Mouse (Mus musculus): ENCODE data around the gene Ndufaf2.

Gene Ndufaf2

GRCm38 (mm10) chr13:108092290-108092689 lies 66.1 kb downstream of the Ndufaf2 start:
- DNase-seq (ENCODE audit: low read depth in 2 of 2, low spot score in 2 of 2): no peak

- no peak for DNase-seq (ENCODE audit: low read depth in 2 of 2, low spot score in 2 of 2)
Measured at GRCm38 (mm10) chr13:108086724-108087123, 71.7 kb downstream of the Ndufaf2 start.

- DNase-seq (ENCODE audit: low read depth in 2 of 2, low spot score in 2 of 2): no peak
Measured at GRCm38 (mm10) chr13:108086036-108086435, 72.4 kb downstream of the Ndufaf2 start.

GRCm38 (mm10) chr13:108084086-108084485 lies 74.3 kb downstream of the Ndufaf2 start:
- DNase-seq (ENCODE audit: low read depth in 2 of 2, low spot score in 2 of 2): no peak

GRCm38 (mm10) chr13:108077901-108078300 lies 80.5 kb downstream of the Ndufaf2 start:
- no peak for DNase-seq (ENCODE audit: low read depth in 2 of 2, low spot score in 2 of 2)

- no peak for DNase-seq (ENCODE audit: low read depth in 2 of 2, low spot score in 2 of 2)
Measured at GRCm38 (mm10) chr13:108077476-108077875, 80.9 kb downstream of the Ndufaf2 start.

GRCm38 (mm10) chr13:108070171-108070570 lies 88.3 kb downstream of the Ndufaf2 start:
- DNase-seq (ENCODE audit: low read depth in 2 of 2, low spot score in 2 of 2): no peak

DNA sequence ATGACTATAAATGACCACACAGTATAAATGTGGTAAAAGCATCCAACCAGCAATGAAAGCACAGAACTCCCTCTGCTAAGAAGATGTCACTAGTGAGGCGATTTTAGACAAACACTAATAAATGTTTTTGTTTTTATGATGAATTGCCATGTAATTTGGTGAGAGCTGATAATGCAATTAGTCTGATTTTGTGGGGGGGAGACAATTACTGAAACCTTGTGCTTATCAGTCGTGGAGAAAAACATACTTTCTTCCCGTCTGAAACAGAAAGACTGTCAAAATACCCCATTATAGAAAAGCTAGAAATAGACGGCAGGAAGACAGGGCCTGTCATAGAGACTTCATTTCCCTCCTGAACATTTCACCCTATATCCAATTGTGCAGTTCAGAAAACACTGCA lies 89.3 kb downstream of the Ndufaf2 start:
- DNase-seq (ENCODE audit: low read depth in 2 of 2, low spot score in 2 of 2): no peak

GRCm38 (mm10) chr13:108066021-108066420 lies 92.4 kb downstream of the Ndufaf2 start:
- DNase-seq (ENCODE audit: low read depth in 2 of 2, low spot score in 2 of 2): no peak

DNA sequence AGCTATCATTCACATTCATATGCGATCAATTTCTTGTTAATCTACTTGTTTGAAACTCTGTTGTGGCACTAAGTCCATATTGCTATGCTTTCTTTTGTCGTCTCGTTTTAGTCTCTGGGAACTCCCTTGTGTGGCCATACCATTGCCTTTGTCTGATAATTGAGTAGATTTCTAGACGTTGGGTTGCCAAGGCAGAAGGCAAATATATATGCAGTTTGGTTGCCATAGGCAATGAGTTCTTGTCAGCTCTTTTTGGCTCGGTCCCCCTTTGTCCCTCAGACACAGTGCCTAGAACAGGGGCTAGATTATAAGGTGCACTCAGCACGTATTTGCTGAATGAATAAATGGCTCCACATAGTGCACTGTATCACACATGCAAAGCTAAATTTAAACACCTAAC lies 94.1 kb downstream of the Ndufaf2 start:
- DNase-seq (ENCODE audit: low read depth in 2 of 2, low spot score in 2 of 2): no peak

DNA sequence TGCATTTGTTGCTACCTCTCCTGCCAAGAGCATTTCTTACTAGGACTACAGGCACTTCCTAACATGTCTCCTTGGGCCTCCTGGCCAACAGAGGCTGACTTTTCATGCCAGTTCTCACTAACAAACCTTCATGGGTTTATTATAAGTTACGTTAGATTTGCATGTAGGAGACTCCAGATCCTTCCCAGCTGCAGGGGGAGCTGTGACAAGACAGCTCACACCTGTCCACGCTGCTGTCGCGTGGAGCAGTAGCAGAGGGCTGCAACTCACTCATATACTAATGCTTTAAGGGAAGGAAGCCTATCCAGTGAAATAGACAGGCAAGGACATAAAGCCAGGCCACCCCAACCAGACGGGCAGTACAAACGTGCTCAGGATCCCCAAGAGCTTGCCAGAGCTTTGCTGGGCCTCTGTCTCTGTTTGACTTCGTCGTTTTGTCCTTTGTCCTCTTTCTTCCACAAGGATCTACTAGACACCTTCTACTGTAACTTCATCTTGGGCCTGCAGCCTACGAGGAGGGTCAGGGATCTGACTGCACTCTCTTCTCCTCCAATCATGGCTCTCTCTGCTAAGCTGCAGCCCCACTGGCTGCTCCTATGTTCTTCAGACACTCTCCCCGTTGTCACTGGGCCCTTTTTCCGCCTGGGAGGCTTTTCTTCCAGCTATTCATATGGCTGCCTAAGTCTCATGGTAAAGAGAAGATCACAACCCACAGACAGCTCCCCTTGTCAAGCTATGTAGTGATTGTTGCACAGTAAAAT lies 94.9 kb downstream of the Ndufaf2 start:
- no peak for DNase-seq (ENCODE audit: low read depth in 2 of 2, low spot score in 2 of 2)

DNA sequence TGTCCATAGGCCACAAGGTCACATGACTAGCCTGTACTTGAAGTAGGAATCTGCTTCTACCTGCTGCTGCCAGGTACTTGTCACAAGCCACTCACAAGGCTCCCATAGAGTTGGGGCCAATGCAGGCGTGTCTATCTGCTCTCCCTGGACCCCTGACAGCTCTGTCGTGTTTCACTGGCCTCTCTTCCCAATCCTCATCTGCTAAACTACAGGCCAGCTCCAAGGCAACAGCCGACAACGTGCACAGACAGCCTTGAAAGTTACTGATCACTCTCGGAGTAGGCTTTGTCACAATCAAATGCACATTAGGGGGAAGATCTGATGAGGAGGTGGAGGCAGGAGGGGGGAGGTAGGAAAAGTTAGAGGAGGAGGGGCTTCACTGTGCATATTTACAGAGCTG lies 95.5 kb downstream of the Ndufaf2 start:
- no peak for DNase-seq (ENCODE audit: low read depth in 2 of 2, low spot score in 2 of 2)

- DNase-seq (ENCODE audit: low read depth in 2 of 2, low spot score in 2 of 2): no peak
Measured at GRCm38 (mm10) chr13:108060936-108061578, 97.4 kb downstream of the Ndufaf2 start.

DNA sequence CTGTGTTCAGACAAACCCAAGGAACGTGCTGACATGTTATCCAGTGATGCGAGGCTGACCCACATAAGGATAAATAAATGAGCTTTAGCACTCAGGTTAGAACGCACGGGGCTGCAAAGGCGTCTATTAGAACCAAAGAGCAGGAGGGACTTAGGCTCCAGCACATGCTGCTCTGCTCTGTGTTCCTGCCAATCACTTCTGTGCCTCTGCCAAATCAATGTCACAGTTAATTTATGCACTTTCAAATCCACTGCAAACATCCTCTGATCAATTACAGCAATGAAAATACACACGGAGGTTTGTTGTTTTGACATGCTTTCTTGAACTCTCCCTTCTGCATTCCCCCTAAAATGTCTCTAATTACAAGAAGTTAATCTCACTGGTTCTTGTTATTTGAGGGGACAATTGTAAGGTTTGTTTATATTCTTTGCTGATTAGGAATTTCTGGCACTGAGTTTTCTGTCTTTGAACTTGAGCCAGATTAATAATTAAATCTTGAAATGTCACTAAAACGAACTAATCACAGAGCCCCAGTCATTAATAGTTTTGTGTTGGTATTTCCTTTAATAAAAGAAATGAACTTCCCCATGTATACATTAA lies 98.0 kb downstream of the Ndufaf2 start:
- DNase-seq (ENCODE audit: low read depth in 2 of 2, low spot score in 2 of 2): no peak

- no peak for DNase-seq (ENCODE audit: low read depth in 2 of 2, low spot score in 2 of 2)
Measured at GRCm38 (mm10) chr13:108056896-108057295, 101.5 kb downstream of the Ndufaf2 start.

GRCm38 (mm10) chr13:108047364-108047763 lies 111.1 kb downstream of the Ndufaf2 start:
- DNase-seq (ENCODE audit: low read depth in 2 of 2, low spot score in 2 of 2): no peak

DNA sequence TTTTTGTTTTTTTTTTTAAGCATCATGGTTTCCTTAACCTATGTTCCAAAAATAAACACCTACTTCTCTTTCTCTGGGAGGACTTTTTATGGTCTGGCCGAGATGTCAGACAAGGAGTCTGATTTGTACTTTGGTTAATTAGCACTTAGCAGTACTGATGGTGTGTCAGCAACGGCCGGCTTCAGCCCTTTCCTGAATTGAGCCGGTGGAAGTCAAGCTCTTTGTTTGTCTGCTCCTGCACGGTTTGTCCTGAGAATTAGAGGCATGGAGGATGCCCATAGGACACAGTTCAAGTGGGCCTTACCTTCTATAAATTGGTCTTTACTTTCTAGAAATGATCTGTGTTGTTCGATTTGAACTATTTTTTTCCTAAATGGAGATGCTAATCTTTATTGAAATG lies 111.5 kb downstream of the Ndufaf2 start:
- no peak for DNase-seq (ENCODE audit: low read depth in 2 of 2, low spot score in 2 of 2)

DNA sequence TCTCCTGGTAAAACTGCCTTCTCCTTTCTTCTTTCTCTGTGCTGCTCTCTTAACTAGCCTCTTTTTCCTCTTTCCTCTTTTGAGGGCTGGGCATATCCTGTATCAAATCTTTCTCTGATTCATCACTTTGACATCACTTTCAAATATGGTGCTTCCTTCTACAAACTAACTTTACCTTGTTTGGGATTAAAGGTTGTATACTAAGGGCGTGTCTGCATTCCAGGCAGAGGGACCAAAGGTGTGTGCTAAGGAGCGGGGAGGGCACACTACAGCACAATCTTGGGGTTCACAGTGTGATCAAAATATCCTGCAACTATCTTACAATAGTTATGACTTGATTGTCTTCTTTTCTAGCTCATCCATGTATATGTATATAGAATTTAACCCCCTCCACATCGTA lies 112.4 kb downstream of the Ndufaf2 start:
- no peak for DNase-seq (ENCODE audit: low read depth in 2 of 2, low spot score in 2 of 2)

DNA sequence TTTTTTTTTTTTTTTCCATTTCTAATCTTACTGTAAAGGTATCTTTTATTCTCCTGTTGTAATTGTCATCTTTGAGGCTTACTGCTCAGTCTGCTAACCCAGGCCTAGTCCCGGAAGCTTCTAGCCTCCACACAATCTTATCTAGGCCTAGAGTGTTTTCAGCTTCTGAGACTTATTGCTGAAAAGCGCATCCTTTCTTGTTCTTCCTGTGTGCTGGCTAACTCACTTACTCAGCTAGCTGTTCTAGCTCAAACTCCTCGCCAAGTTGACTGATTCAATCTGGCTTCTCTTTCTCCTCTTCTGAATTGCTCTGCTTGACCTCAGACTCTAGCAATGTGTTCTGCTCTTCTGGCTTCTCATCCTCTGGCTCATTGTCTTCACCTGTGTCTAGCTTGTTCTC lies 112.8 kb downstream of the Ndufaf2 start:
- DNase-seq (ENCODE audit: low read depth in 2 of 2, low spot score in 2 of 2): peak in 1 of 2 experiments; percentile 3

- peak; percentile 76 to 77 for DNase-seq (ENCODE audit: low read depth in 2 of 2, low spot score in 2 of 2)
Measured at GRCm38 (mm10) chr13:108044222-108044941, 114.0 kb downstream of the Ndufaf2 start, which contains the start of gene Smim15. Smim15 (plus strand) TSS chr13:108044446.

- DNase-seq (ENCODE audit: low read depth in 2 of 2, low spot score in 2 of 2): peak in 1 of 2 experiments; percentile 6
Measured at GRCm38 (mm10) chr13:108043431-108044221, 114.8 kb downstream of the Ndufaf2 start.
